Mouse (Mus musculus): ENCODE data around the gene Rprd2.
"Not testable (repeated sequence)": the region's sequence is repeated elsewhere in the genome, so short reads cannot be mapped to it uniquely, and the experiment has no call there.

Gene Rprd2

GRCm38 (mm10) chr3:95818571-95819288 is at the start of gene Rprd2:
Rprd2 (minus strand) TSS chr3:95818863.
- peak; percentile 79 for DNase-seq

- DNase-seq = no peak
These were observed 48.7 kb upstream of the Rprd2 start for GRCm38 (mm10) chr3:95867408-95867807.

DNA sequence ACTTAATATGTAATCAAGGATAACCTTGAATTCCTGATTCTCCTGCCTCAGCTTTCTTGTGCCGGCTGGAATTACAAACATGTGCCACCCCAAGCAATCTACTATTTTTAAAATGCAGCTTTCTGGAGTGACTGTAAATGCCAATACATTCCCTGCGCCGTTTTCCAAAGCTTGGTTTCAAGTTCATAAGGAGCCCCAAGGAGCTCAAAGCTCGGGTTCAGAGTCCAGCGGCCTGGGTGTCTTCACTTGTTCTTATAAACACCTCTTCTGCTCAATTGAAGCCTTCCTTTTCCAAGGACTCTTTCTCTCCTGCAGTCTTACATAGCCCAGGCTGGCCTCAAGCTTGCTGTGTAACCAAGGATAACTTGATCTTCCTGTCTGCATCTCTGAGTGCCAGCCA is 47.4 kb upstream of the Rprd2 start:
- no peak for DNase-seq

- DNase-seq = no peak
These were observed 46.9 kb upstream of the Rprd2 start for GRCm38 (mm10) chr3:95865571-95865970.

- no peak for DNase-seq
These were observed 46.4 kb upstream of the Rprd2 start for GRCm38 (mm10) chr3:95865050-95865449.

DNA sequence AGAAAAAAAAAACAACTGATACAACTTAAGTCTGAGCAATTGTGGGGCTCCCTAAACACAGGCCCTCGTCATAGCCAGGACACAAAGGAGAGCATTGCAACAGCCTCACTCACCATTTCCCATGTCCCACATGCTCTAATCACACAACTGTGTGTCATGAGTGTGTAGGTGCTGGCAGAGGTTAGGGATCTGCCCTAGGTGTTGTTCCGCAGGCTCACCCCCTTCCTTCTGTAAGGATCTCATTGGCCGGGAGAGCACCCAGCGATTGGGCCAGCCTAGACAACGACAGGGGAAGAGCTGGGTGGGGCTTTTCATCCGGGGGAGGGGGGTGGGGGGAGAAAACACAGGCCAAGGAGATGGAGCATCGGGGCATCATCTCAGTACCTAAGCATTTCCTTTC is 44.9 kb upstream of the Rprd2 start:
- DNase-seq = no peak

DNA sequence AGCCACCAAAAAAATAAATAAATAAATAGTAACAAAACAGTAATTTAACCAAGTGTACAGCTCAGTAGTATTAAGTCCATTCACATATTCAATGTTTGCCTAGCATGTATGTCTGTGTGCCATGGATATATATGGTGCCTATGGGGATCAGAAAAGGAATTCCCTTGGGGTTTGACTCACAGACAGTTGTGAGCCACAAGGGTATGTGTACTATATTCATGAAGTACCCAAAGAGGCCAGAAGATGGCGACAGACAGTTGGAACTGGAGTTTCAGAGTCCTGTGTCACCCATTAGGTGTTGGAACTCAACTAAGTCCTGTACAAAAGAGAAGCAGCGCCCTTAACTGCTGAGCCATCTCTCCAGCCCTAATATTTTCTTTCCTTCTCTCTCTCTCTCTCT is 43.1 kb upstream of the Rprd2 start:
- DNase-seq = peak; percentile 52

DNA sequence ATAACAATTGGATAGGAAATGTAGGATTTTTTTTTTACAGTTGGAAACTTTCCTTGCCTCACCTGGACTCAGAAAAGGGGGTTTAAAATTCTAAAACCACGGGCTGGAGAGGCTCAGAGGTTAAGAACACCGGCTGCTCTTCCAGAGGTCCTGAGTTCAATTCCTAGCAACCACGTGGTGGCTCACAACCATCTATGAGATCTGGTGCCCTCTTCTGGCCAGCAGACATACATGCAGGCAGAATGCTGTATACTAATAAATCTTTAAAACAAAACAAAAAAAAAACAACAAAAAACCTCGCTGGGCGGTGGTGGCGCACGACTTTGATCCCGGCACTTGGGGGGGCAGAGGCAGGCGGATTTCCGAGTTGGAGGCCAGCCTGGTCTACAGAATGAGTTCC is 42.6 kb upstream of the Rprd2 start:
- DNase-seq = no peak

- no peak for DNase-seq
These were observed 41.7 kb upstream of the Rprd2 start for GRCm38 (mm10) chr3:95860323-95860722.

DNA sequence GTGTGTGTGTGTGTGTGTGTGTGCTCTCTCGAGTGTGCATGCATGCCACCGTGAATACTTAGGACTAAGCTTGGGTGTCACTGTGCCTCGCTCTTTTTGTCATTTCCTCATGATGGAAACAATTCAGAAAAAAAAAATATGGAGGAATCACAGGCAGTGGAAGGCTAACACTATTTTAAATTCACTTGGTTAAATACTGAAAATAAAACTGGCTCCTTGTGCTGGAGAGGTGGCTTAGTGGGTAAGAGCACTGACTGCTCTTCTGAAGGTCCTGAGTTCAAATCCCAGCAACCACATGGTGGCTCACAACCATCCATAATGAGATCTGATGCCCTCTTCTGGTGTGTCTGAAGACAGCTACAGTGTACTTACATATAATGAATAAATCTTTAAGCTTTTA is 39.6 kb upstream of the Rprd2 start:
- DNase-seq = not testable (repeated sequence)

DNA sequence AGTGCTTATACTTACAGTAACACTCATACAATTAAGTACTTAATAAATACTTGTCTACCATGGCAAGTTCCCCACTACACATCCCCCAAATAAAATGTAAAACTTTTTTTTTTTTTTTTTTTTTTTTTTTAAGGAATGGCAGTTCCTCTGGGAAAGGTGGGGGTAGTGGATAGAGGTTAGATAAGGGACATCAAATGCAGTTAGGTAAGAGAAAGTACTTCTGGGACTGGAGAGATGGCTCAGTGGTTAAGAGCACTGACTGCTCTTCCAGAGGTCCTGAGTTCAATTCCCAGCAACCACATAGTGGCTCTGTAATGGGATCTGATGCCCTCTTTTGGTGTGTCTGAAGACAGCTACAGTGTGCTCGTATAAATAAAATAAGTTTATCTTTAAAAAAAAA is 38.4 kb upstream of the Rprd2 start:
- not testable (repeated sequence) for DNase-seq

- no peak for DNase-seq
These were observed 37.5 kb upstream of the Rprd2 start for GRCm38 (mm10) chr3:95856115-95856514.

GRCm38 (mm10) chr3:95855502-95856089 is 36.9 kb upstream of the Rprd2 start, which contains the start of gene Prpf3:
Prpf3 (minus strand) TSS chr3:95855885.
- DNase-seq = peak; percentile 91

DNA sequence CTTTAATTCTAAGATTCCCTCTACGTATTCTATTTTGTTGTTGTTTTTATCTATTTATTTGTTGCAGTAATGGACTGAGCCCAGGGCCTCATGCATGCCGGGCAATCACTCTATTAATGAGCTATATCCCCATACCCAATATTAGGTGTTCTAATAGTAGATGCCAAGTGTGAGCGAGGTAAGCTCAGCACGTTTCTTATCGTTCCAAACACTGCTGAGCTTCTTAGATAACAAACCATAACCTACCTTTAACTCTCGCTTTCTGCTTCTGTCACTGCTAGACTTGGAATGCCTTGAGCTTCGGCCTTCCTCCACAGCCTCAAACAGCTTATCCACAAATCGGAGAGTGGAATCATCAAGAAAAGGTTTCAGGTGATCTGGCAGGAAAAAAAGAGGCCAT is 32.7 kb upstream of the Rprd2 start:
- no peak for DNase-seq

- DNase-seq = no peak
These were observed 31.9 kb upstream of the Rprd2 start for GRCm38 (mm10) chr3:95850611-95851010.

GRCm38 (mm10) chr3:95842503-95843214 is 24.0 kb upstream of the Rprd2 start:
- no peak for DNase-seq

GRCm38 (mm10) chr3:95839250-95839649 is 20.6 kb upstream of the Rprd2 start:
- DNase-seq = no peak

GRCm38 (mm10) chr3:95829053-95829452 is 10.4 kb upstream of the Rprd2 start:
- DNase-seq = no peak

DNA sequence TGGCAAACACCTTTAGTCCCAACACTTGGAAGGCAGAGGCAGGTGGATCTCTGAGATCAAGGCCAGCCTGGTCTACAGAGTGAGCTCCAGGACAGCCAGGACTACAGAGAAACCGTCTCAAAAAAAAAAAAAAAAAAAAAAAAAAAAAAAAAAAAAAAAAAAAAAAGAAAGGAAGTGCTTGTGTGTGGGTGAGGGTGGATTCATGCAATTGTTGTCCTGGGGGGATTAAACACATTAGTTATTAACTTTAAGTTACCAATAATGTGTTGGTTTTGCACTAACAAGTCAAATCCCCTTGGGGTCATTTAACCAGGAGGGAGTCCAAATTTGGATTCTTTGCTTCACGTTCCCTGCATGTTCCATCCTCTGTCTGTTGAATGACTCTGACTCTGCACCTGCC is 7.6 kb upstream of the Rprd2 start:
- DNase-seq = no peak

DNA sequence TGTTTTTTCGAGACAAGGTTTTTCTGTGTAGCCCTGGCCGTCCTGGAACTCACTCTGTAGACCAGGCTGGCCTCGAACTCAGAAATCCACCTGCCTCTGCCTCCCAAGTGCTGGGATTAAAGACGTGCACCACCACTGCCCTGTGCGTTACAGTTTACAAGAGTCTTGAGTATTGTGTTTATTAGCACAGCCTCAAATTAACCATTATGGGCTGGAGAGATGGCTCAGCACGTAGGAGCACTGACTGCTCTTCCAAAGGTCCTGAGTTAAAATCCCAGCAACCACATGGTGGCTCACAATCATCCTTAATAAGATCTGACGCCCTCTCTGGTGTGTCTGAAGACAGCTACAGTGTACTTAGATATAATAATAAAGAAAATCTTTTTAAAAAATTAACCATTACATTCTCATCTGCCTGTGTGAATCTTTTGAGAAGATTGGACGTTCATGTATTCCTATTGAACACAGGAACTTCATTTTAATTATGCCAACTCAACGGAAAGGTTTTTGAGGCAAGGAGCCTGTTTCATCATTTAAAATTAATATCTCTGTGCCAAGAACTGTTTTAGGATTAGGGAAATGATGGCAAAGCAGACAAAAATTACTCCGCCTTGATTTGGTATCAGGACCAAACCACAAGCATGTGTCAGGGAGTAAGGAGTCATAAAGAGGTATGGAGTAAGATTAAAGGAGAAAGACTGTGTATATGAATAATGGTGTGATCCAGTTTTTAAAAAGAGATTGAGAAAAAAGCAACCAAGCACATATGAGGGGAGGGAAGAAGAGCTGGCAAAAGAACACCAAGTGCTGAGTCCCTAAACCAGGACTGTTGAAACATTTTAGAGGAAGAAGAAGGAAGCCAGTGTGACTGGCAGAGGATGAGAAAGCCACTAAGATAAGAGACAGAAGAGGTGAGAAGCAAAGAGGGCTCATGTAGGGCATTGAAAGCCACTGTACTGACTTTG is 1.7 kb upstream of the Rprd2 start:
- no peak for DNase-seq

DNA sequence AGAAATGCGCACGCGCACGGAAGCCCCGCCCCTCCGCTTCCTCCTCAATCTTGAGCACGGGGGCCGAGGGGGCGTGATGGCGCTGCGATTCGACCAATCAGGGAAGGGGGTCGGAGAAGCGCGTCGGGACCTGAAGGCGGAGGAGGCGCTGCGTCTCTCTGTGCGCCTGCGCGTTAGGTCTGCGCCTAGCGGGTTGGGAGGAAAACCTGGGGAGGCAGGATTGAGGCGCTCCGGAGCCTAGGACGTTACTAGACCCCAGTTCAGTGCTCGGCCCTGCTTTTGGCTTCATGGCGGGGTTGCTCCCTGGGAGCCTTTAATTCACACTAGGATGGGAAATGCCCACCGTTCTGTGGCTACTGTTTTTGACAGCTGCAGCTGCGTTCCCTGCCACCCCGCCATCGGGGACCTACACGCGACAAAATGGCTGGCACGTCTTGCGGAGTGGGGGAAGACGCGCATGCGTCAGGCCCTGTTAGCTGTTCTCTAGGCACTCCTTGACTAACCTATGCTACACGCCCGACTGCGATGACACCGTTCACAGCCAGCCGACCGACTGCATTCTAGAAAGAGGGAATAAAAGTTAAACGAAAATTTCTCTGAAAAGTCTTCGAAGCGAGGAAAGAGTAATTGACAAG is 805 bp upstream of the Rprd2 start:
- peak; percentile 100 for DNase-seq

GRCm38 (mm10) chr3:95818026-95818511 is 594 bp downstream of the Rprd2 start:
- no peak for DNase-seq
